Mouse (Mus musculus) hindbrain, embryonic 13.5 days (tissue): ENCODE results near the gene Slc46a2. TPM values are rescaled to one million over a fixed set of nuclear protein-coding genes. Genes with fewer than 3 reads are reported as not detected.

Experiments
- ATAC-seq: fragments of 200-750 bp; cut with Nextera tagmentation; 2 replicates; pipeline ENCODE4 v1.8.0; 2017; ENCODE audit warnings: moderate TSS enrichment; ENCODE audit not compliant: low FRiP score
- H3K27ac ChIP-seq: fragments of 300-500 bp; sonication (generic); 2 replicates; pipeline ENCODE4 v1.5.1; 2015; ENCODE audit warnings: inconsistent platforms, mild to moderate bottlenecking, moderate library complexity
- H3K27me3 ChIP-seq: fragments of 300-500 bp; sonication (generic); 2 replicates; pipeline ENCODE4 v1.6.1; 2015; ENCODE audit warnings: mild to moderate bottlenecking, inconsistent platforms
- H3K36me3 ChIP-seq: fragments of 300-500 bp; sonication (generic); 2 replicates; pipeline ENCODE4 v1.6.1; 2015; ENCODE audit warnings: mild to moderate bottlenecking, inconsistent platforms
- H3K4me1 ChIP-seq: fragments of 300-500 bp; sonication (generic); replicated peaks from 2 replicates; pipeline ENCODE4 v1.6.1; 2015; ENCODE audit warnings: inconsistent platforms
- H3K4me2 ChIP-seq: fragments of 300-500 bp; sonication (generic); 2 replicates; pipeline ENCODE4 v1.6.1; 2015; ENCODE audit warnings: inconsistent platforms, mild to moderate bottlenecking, moderate library complexity
- H3K4me3 ChIP-seq: fragments of 300-500 bp; sonication (generic); 2 replicates; pipeline ENCODE4 v1.5.1; 2015; ENCODE audit warnings: mild to moderate bottlenecking, inconsistent platforms
- H3K9ac ChIP-seq: fragments of 300-500 bp; sonication (generic); 2 replicates; pipeline ENCODE4 v1.6.1; 2015; ENCODE audit warnings: mild to moderate bottlenecking, inconsistent platforms
- H3K9me3 ChIP-seq: fragments of 300-500 bp; sonication (generic); 2 replicates; pipeline ENCODE4 v1.6.1; 2016; ENCODE audit warnings: inconsistent platforms
- WGBS: fragments of 180-500 bp; shearing (Covaris S2); methylation state at CpG from one replicate; pipeline ENCODE4 v1.1.7; 2015; 5-methylcytosine and 5-hydroxymethylcytosine counted together
- polyA plus RNA-seq: library from polyadenylated mRNA; unstranded; fragments of >200 nt; fragmentation: Nextera tagmentation; extraction: Ambion mirVana; gene quantifications from 2 replicates; pipeline ENCODE4 v1.2.1, GENCODE M21; 2015

Gene Slc46a2
- polyA plus RNA-seq: 0.08 TPM in 1 of 2 replicates, not detected in the other

GRCm38 (mm10) chr4:59914608-59915403 is at the start of gene Slc46a2:
Gene Slc46a2, minus strand, starts transcription at chr4:59915056.
- no peak for ATAC-seq
- Histone ChIP-seq H3K4me2 (peak within 1 kb of the TSS; percentile 4; the same call in 1 of the 2 replicates), H3K4me1 (no peaks in the 10 kb centered on the region), H3K9ac (no peak within 1 kb of the TSS), H3K9me3 (no peaks in the 10 kb centered on the region), H3K36me3 (no peaks in the 10 kb centered on the region), H3K27me3 (peaks cover 24% of the 10 kb centered on the region), H3K4me3 (no peak within 1 kb of the TSS), H3K27ac (no peak within 1 kb of the TSS)
- 17% methylated on average over 22 of the region's 22 CpGs for WGBS

GRCm38 (mm10) chr4:59963405-59964344 is 48.8 kb upstream of the Slc46a2 start, which contains the start of gene Mup6:
Gene Mup6, plus strand, starts transcription at chr4:59964294.
- H3K36me3 ChIP-seq: no peaks in the 10 kb centered on the region
- no peaks in the 10 kb centered on the region for H3K4me1 ChIP-seq
- H3K4me2 ChIP-seq: no peak within 1 kb of the TSS
- H3K4me3 ChIP-seq: no peak within 1 kb of the TSS
- H3K27me3 ChIP-seq: no peaks in the 10 kb centered on the region
- H3K9me3 ChIP-seq: no peaks in the 10 kb centered on the region
- H3K27ac ChIP-seq: no peak within 1 kb of the TSS
- no peak for ATAC-seq
- 25% methylated on average over 3 of the region's 3 CpGs for WGBS
- H3K9ac ChIP-seq: no peak within 1 kb of the TSS

GRCm38 (mm10) chr4:59960610-59961009 is 45.8 kb upstream of the Slc46a2 start, which contains the start of gene Mup4:
Gene Mup4, minus strand, starts transcription at chr4:59960710.
- Histone ChIP-seq H3K4me2 (no peak within 1 kb of the TSS), H3K27ac (no peak within 1 kb of the TSS), H3K9me3 (no peaks in the 10 kb centered on the region), H3K4me3 (no peak within 1 kb of the TSS), H3K36me3 (no peaks in the 10 kb centered on the region), H3K9ac (no peak within 1 kb of the TSS), H3K27me3 (no peaks in the 10 kb centered on the region), H3K4me1 (no peaks in the 10 kb centered on the region)
- WGBS: 87% methylated on average over 3 of the region's 3 CpGs
- no peak for ATAC-seq

GRCm38 (mm10) chr4:59937543-59937942 is 22.7 kb upstream of the Slc46a2 start:
- Histone ChIP-seq H3K4me3 (no peak overlapping the region), H3K9me3 (no peaks in the 10 kb centered on the region), H3K9ac (no peak overlapping the region), H3K27me3 (no peaks in the 10 kb centered on the region), H3K36me3 (no peaks in the 10 kb centered on the region), H3K4me1 (no peaks in the 10 kb centered on the region), H3K27ac (no peak overlapping the region), H3K4me2 (no peak overlapping the region)
- 87% methylated on average over 2 of the region's 2 CpGs for WGBS
- no peak for ATAC-seq

GRCm38 (mm10) chr4:59932505-59933281 is 17.8 kb upstream of the Slc46a2 start:
- Histone ChIP-seq H3K27ac (no peak overlapping the region), H3K27me3 (no peaks in the 10 kb centered on the region), H3K4me3 (no peak overlapping the region), H3K4me2 (no peak overlapping the region), H3K9me3 (no peaks in the 10 kb centered on the region), H3K4me1 (no peaks in the 10 kb centered on the region), H3K36me3 (no peaks in the 10 kb centered on the region), H3K9ac (no peak overlapping the region)
- WGBS: 62% methylated on average over 6 of the region's 6 CpGs
- ATAC-seq: peak; percentile 90

- peak; percentile 50; the same call in 1 of the 2 replicates for ATAC-seq
- no peaks in the 10 kb centered on the region for H3K4me1 ChIP-seq
Measured at GRCm38 (mm10) chr4:59928347-59928746, 13.5 kb upstream of the Slc46a2 start.

GRCm38 (mm10) chr4:59927666-59928065 is 12.8 kb upstream of the Slc46a2 start:
- H3K4me1 ChIP-seq: no peaks in the 10 kb centered on the region
- H3K4me3 ChIP-seq: no peak overlapping the region
- no peaks in the 10 kb centered on the region for H3K9me3 ChIP-seq
- H3K36me3 ChIP-seq: no peaks in the 10 kb centered on the region
- ATAC-seq: no peak
- H3K27ac ChIP-seq: no peak overlapping the region
- H3K4me2 ChIP-seq: no peak overlapping the region
- H3K27me3 ChIP-seq: no peaks in the 10 kb centered on the region
- 89% methylated on average over 3 of the region's 3 CpGs for WGBS
- no peak overlapping the region for H3K9ac ChIP-seq

More at GRCm38 (mm10) chr4:59928347-59928746, 13.5 kb upstream of the Slc46a2 start:
- Histone ChIP-seq H3K9me3 (no peaks in the 10 kb centered on the region), H3K36me3 (no peaks in the 10 kb centered on the region), H3K27ac (no peak overlapping the region), H3K4me2 (no peak overlapping the region), H3K9ac (no peak overlapping the region), H3K27me3 (no peaks in the 10 kb centered on the region), H3K4me3 (no peak overlapping the region)
- 23% methylated on average over 6 of the region's 6 CpGs for whole genome bisulfite sequencing

- Histone ChIP-seq H3K27me3 (no peaks in the 10 kb centered on the region), H3K4me2 (no peak overlapping the region), H3K27ac (no peak overlapping the region), H3K9me3 (no peaks in the 10 kb centered on the region), H3K4me1 (no peaks in the 10 kb centered on the region), H3K9ac (no peak overlapping the region), H3K4me3 (no peak overlapping the region), H3K36me3 (no peaks in the 10 kb centered on the region)
- no peak for ATAC-seq
- WGBS: 88% methylated on average over 9 of the region's 9 CpGs
Measured at GRCm38 (mm10) chr4:59925082-59925481, 10.2 kb upstream of the Slc46a2 start.

- H3K9me3 ChIP-seq: no peaks in the 10 kb centered on the region
- no peak overlapping the region for H3K9ac ChIP-seq
- ATAC-seq: no peak
- H3K27me3 ChIP-seq: peaks cover 24% of the 10 kb centered on the region
- 98% methylated on average over 3 of the region's 3 CpGs for WGBS
- H3K4me3 ChIP-seq: no peak overlapping the region
- no peaks in the 10 kb centered on the region for H3K4me1 ChIP-seq
- no peaks in the 10 kb centered on the region for H3K36me3 ChIP-seq
- H3K4me2 ChIP-seq: no peak overlapping the region
- H3K27ac ChIP-seq: no peak overlapping the region
Measured at GRCm38 (mm10) chr4:59917966-59918365, 3.1 kb upstream of the Slc46a2 start.

GRCm38 (mm10) chr4:59908785-59909184 is 6.1 kb downstream of the Slc46a2 start:
- no peak overlapping the region for H3K4me2 ChIP-seq
- no peak overlapping the region for H3K27ac ChIP-seq
- H3K9ac ChIP-seq: no peak overlapping the region
- no peaks in the 10 kb centered on the region for H3K9me3 ChIP-seq
- no peak overlapping the region for H3K4me3 ChIP-seq
- WGBS: 93% methylated on average over 2 of the region's 2 CpGs
- no peaks in the 10 kb centered on the region for H3K4me1 ChIP-seq
- peaks cover 6% of the 10 kb centered on the region for H3K27me3 ChIP-seq
- ATAC-seq: no peak
- no peaks in the 10 kb centered on the region for H3K36me3 ChIP-seq

- no peaks in the 10 kb centered on the region for H3K4me1 ChIP-seq
- no peak for ATAC-seq
- no peak overlapping the region for H3K27ac ChIP-seq
- no peaks in the 10 kb centered on the region for H3K9me3 ChIP-seq
- H3K27me3 ChIP-seq: no peaks in the 10 kb centered on the region
- H3K36me3 ChIP-seq: no peaks in the 10 kb centered on the region
- H3K4me3 ChIP-seq: no peak overlapping the region
- H3K9ac ChIP-seq: no peak overlapping the region
- WGBS: 53% methylated on average over 10 of the region's 10 CpGs
- no peak overlapping the region for H3K4me2 ChIP-seq
Measured at GRCm38 (mm10) chr4:59907657-59908230, 7.1 kb downstream of the Slc46a2 start.
